Mouse (Mus musculus) MEL (cell line): Measurements from ENCODE around the gene Pcdh19.

Source experiments
- CTCF ChIP-seq, 3 experiments: IDR thresholded peaks in 2 of 3; conservative IDR thresholded peaks in 1 of 3; 2 replicates each; pipeline ENCODE4 v1.5.1; 2011 to 2012; ENCODE audit warnings: low read length in 3 of 3, low read depth in 2 of 3, mild to moderate bottlenecking in 2 of 3, improper control_type of control experiment in 1 of 3, inconsistent platforms in 1 of 3, mixed read lengths in 1 of 3, moderate library complexity in 1 of 3; ENCODE audit not compliant: control insufficient read depth in 1 of 3, insufficient read depth in 1 of 3, poor library complexity in 1 of 3, severe bottlenecking in 1 of 3
- EP300 ChIP-seq, 2 experiments: IDR thresholded peaks; 2 replicates each; pipeline ENCODE4 v1.6.1; 2011; ENCODE audit warnings: improper control_type of control experiment in 2 of 2, low read length in 2 of 2, low read depth in 1 of 2, mild to moderate bottlenecking in 1 of 2
- GATA1 ChIP-seq: IDR thresholded peaks from 2 replicates; pipeline ENCODE4 v1.6.1; 2011; ENCODE audit warnings: low read depth, low read length, improper control_type of control experiment
- JUND ChIP-seq: IDR thresholded peaks from 2 replicates; pipeline ENCODE4 v1.6.1; 2011; ENCODE audit warnings: low read depth, mild to moderate bottlenecking, improper control_type of control experiment, low read length
- MAFK ChIP-seq: IDR thresholded peaks from 2 replicates; pipeline ENCODE4 v1.6.1; 2011; ENCODE audit warnings: low read depth, mild to moderate bottlenecking, low read length, improper control_type of control experiment, borderline replicate concordance
- NELFE ChIP-seq: IDR thresholded peaks from 2 replicates; pipeline ENCODE4 v1.6.1; 2011; ENCODE audit warnings: low read depth, low read length, improper control_type of control experiment
- POLR2A ChIP-seq, 2 experiments: IDR thresholded peaks; 2 replicates each; pipeline ENCODE4 v1.6.1; 2011 to 2012; ENCODE audit warnings: low read length in 2 of 2, mild to moderate bottlenecking in 2 of 2, control low read depth in 1 of 2, improper control_type of control experiment in 1 of 2, low read depth in 1 of 2, moderate library complexity in 1 of 2; ENCODE audit not compliant: control insufficient read depth in 1 of 2, insufficient read depth in 1 of 2, poor library complexity in 1 of 2
- POLR2AphosphoS2 ChIP-seq: IDR thresholded peaks from 2 replicates; pipeline ENCODE4 v1.6.1; 2011; ENCODE audit warnings: low read length, improper control_type of control experiment
- RAD21 ChIP-seq: IDR thresholded peaks from 2 replicates; pipeline ENCODE4 v1.6.1; 2011; ENCODE audit warnings: mild to moderate bottlenecking, low read depth, low read length, improper control_type of control experiment
- SMC3 ChIP-seq: IDR thresholded peaks from 2 replicates; pipeline ENCODE4 v1.6.1; 2011; ENCODE audit warnings: low read depth, low read length, improper control_type of control experiment
- ZNF384 ChIP-seq: IDR thresholded peaks from 2 replicates; pipeline ENCODE4 v1.6.1; 2012; ENCODE audit warnings: low read depth, mild to moderate bottlenecking, inconsistent platforms, low read length, improper control_type of control experiment

DNA sequence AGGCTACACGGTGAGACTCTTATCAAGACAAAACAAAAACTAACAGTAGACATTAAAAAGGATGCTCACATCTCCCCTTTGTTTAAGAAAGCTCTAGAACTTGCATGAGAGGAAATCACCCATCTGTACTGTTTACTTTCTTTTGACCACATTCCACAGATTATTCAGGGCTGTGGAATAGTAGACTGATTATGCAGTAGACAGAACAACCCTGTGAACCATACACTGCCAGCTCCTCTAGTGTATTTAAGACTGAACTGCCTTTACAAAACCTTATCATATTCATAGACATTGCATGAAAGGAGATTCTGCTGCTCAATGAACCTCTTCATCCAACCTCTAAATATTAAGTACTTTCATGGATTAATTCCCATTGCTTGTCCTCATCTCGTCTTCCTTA is 87.6 kb downstream of the Pcdh19 start:
- TF ChIP-seq CTCF (IDR thresholded peaks at IDR 0.05 in 2 of 3, conservative IDR thresholded peaks at IDR 0.05 in 1 of 3; ENCODE audit: control insufficient read depth in 1 of 3, insufficient read depth in 1 of 3, low read depth in 2 of 3, low read length in 3 of 3, poor library complexity in 1 of 3, severe bottlenecking in 1 of 3) = no peak
- TF ChIP-seq POLR2AphosphoS2 = no peak
- TF ChIP-seq MAFK = no peak
- no peak for TF ChIP-seq GATA1
- TF ChIP-seq RAD21 = no peak
- no peak for TF ChIP-seq SMC3
- no peak for TF ChIP-seq EP300 (IDR thresholded peaks at IDR 0.05; ENCODE audit: low read depth in 1 of 2, low read length in 2 of 2)
- no peak for TF ChIP-seq ZNF384
- TF ChIP-seq JUND = no peak
- no peak for TF ChIP-seq NELFE
- TF ChIP-seq POLR2A (IDR thresholded peaks at IDR 0.05; ENCODE audit: control insufficient read depth in 1 of 2, insufficient read depth in 1 of 2, low read depth in 1 of 2, low read length in 2 of 2, poor library complexity in 1 of 2) = no peak
